Mouse (Mus musculus) heart, embryonic 12.5 days (tissue): ENCODE results near the gene Musk. TPM values are rescaled to one million over a fixed set of nuclear protein-coding genes. Genes with fewer than 3 reads are reported as not detected.

Experiments
- ATAC-seq: fragments of 200-750 bp; cut with Nextera tagmentation; 2 replicates; pipeline ENCODE4 v1.8.0; 2017; ENCODE audit warnings: moderate TSS enrichment, moderate library complexity; ENCODE audit not compliant: insufficient number of reproducible peaks, low FRiP score
- H3K27ac ChIP-seq: fragments of 300-500 bp; sonication (generic); 2 replicates; pipeline ENCODE4 v1.5.1; 2016; ENCODE audit warnings: mild to moderate bottlenecking, moderate library complexity; ENCODE audit not compliant: poor library complexity, severe bottlenecking
- H3K27me3 ChIP-seq: fragments of 300-500 bp; sonication (generic); replicated peaks from 2 replicates; pipeline ENCODE4 v1.6.1; 2016; ENCODE audit warnings: mild to moderate bottlenecking, moderate library complexity
- H3K36me3 ChIP-seq: fragments of 300-500 bp; sonication (generic); 2 replicates; pipeline ENCODE4 v1.6.1; 2016; ENCODE audit warnings: mild to moderate bottlenecking, moderate library complexity
- H3K4me1 ChIP-seq: fragments of 300-500 bp; sonication (generic); replicated peaks from 2 replicates; pipeline ENCODE4 v1.6.1; 2016; ENCODE audit warnings: mild to moderate bottlenecking
- H3K4me2 ChIP-seq: fragments of 300-500 bp; sonication (generic); 2 replicates; pipeline ENCODE4 v1.6.1; 2016; ENCODE audit warnings: mild to moderate bottlenecking, moderate library complexity
- H3K4me3 ChIP-seq: fragments of 300-500 bp; sonication (generic); 2 replicates; pipeline ENCODE4 v1.5.1; 2016; ENCODE audit warnings: mild to moderate bottlenecking
- H3K9ac ChIP-seq: fragments of 300-500 bp; sonication (generic); 2 replicates; pipeline ENCODE4 v1.6.1; 2016; ENCODE audit warnings: mild to moderate bottlenecking, moderate library complexity
- H3K9me3 ChIP-seq: fragments of 300-500 bp; sonication (generic); replicated peaks from 2 replicates; pipeline ENCODE4 v1.6.1; 2016; ENCODE audit warnings: mild to moderate bottlenecking, moderate library complexity
- WGBS: fragments of 180-500 bp; shearing (Covaris S2); methylation state at CpG from one replicate; pipeline ENCODE4 v1.1.7; 2016; 5-methylcytosine and 5-hydroxymethylcytosine counted together
- polyA plus RNA-seq: library from polyadenylated mRNA; unstranded; fragments of >200 nt; fragmentation: Nextera tagmentation; extraction: Ambion mirVana; gene quantifications from 2 replicates; pipeline ENCODE4 v1.2.1, GENCODE M21; 2016

The Musk gene
- polyA plus RNA-seq, 1 experiment from 2014 or later = 0.06 TPM

- Histone ChIP-seq H3K4me1 (peaks cover 8% of the 10 kb centered on the region), H3K4me3 (no peak overlapping the region), H3K9me3 (no peaks in the 10 kb centered on the region), H3K4me2 (no peak overlapping the region), H3K9ac (no peak overlapping the region), H3K27me3 (no peaks in the 10 kb centered on the region), H3K27ac (no peak overlapping the region), H3K36me3 (no peaks in the 10 kb centered on the region)
- no peak for ATAC-seq
- 48% methylated on average over 10 of the region's 10 CpGs for WGBS
Measured at GRCm38 (mm10) chr4:58351165-58351564, 65.4 kb downstream of the Musk start.

- ATAC-seq = no peak
- WGBS = 62% methylated on average over 5 of the region's 5 CpGs
- H3K9me3 ChIP-seq = no peaks in the 10 kb centered on the region
Measured at GRCm38 (mm10) chr4:58351590-58351989, 65.8 kb downstream of the Musk start.

GRCm38 (mm10) chr4:58358996-58359395, 73.2 kb downstream of the Musk start:
- Histone ChIP-seq H3K36me3 (no peaks in the 10 kb centered on the region), H3K9me3 (no peaks in the 10 kb centered on the region), H3K27me3 (no peaks in the 10 kb centered on the region), H3K4me2 (no peak overlapping the region), H3K4me1 (no peaks in the 10 kb centered on the region), H3K9ac (no peak overlapping the region), H3K4me3 (no peak overlapping the region), H3K27ac (no peak overlapping the region)
- 71% methylated on average over 4 of the region's 4 CpGs for WGBS
- ATAC-seq = no peak

More at GRCm38 (mm10) chr4:58351590-58351989, 65.8 kb downstream of the Musk start:
- Histone ChIP-seq H3K27ac (no peak overlapping the region), H3K36me3 (no peaks in the 10 kb centered on the region), H3K4me3 (no peak overlapping the region), H3K9ac (no peak overlapping the region), H3K27me3 (no peaks in the 10 kb centered on the region), H3K4me2 (no peak overlapping the region), H3K4me1 (peaks cover 8% of the 10 kb centered on the region)

DNA sequence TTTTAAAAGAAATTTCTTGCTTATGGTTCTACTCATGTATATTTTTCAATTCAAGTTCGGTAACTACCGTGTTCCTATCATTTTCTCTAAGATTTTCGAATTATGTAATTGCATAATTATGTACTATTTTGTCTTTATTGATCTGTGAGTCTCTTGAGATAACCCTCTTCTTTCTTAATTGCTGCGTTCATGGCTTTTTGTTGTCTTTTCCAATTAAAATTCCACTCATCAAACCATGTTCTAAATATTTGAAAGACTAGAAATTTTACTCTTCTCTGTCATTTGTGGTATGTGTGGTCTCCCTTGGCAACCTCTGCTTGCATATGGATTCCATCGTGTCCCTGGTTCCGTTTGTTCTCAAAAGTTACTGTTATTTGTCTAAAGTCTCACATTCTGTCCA, 79.6 kb downstream of the Musk start:
- Histone ChIP-seq H3K27ac (no peak overlapping the region), H3K4me3 (no peak overlapping the region), H3K27me3 (no peaks in the 10 kb centered on the region), H3K9ac (no peak overlapping the region), H3K36me3 (no peaks in the 10 kb centered on the region), H3K4me1 (no peaks in the 10 kb centered on the region), H3K4me2 (no peak overlapping the region), H3K9me3 (no peaks in the 10 kb centered on the region)
- 80% methylated on average over 6 of the region's 6 CpGs for WGBS
- no peak for ATAC-seq

DNA sequence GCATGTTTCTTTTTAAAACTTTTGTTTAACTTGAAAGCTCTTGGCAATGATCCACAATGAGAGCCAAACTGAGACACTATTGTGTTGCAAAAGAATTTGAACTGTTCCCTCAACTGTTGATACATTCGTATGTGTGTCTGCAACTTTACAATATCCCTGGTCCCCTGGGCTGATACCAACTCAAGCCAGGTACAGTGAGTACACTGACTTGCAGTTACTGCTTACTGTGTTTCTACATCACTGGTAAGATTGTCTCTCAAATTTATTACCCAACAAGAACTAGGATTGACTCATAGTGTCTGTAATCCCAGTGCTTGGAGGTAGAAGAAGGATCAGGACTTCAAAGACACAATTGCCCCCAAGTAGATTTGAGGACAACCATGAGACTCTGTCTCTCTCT, 85.3 kb downstream of the Musk start:
- Histone ChIP-seq H3K9me3 (no peaks in the 10 kb centered on the region), H3K27ac (no peak overlapping the region), H3K4me2 (no peak overlapping the region), H3K4me1 (no peaks in the 10 kb centered on the region), H3K9ac (no peak overlapping the region), H3K4me3 (no peak overlapping the region), H3K36me3 (no peaks in the 10 kb centered on the region), H3K27me3 (no peaks in the 10 kb centered on the region)
- ATAC-seq = no peak
- 79% methylated on average over 1 of the region's 1 CpGs for WGBS

GRCm38 (mm10) chr4:58373599-58373998, 87.8 kb downstream of the Musk start:
- Histone ChIP-seq H3K27ac (no peak overlapping the region), H3K9me3 (no peaks in the 10 kb centered on the region), H3K4me2 (no peak overlapping the region), H3K9ac (no peak overlapping the region), H3K36me3 (no peaks in the 10 kb centered on the region), H3K4me1 (no peaks in the 10 kb centered on the region), H3K27me3 (no peaks in the 10 kb centered on the region), H3K4me3 (no peak overlapping the region)
- WGBS = 81% methylated on average over 10 of the region's 10 CpGs
- no peak for ATAC-seq

GRCm38 (mm10) chr4:58374141-58374870, 88.5 kb downstream of the Musk start:
- Histone ChIP-seq H3K4me2 (no peak overlapping the region), H3K4me1 (no peaks in the 10 kb centered on the region), H3K9me3 (no peaks in the 10 kb centered on the region), H3K36me3 (no peaks in the 10 kb centered on the region), H3K4me3 (no peak overlapping the region), H3K27me3 (no peaks in the 10 kb centered on the region), H3K27ac (no peak overlapping the region), H3K9ac (no peak overlapping the region)
- 83% methylated on average over 7 of the region's 7 CpGs for WGBS
- ATAC-seq = no peak

DNA sequence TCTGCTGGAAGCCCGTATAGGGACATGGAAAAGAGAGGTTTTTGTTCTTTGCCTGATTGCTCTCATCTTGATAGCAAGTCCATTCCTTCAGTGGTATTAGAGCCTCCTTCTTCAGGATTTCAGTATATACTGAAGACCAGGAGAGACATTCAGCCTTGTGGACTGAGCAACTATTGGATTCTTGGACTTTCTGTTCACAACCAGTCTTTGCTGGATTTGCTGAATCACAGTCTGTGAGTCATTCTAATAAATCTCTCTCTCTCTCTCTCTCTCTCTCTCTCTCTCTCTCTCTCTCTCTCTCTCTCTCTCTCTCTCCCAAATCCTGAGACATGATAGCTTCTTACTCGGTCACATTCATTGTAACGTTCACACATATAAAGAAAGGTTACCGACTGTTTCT, 93.4 kb downstream of the Musk start:
- H3K9me3 ChIP-seq = no peaks in the 10 kb centered on the region
- no peak overlapping the region for H3K4me2 ChIP-seq
- 0 out of 2 replicates have a peak, but pooled peaks cover under 1% of the 10 kb centered on the region for H3K4me1 ChIP-seq
- H3K27ac ChIP-seq = no peak overlapping the region
- H3K4me3 ChIP-seq = no peak overlapping the region
- no peaks in the 10 kb centered on the region for H3K36me3 ChIP-seq
- H3K9ac ChIP-seq = no peak overlapping the region
- WGBS = 82% methylated on average over 4 of the region's 4 CpGs
- ATAC-seq = no peak
- no peaks in the 10 kb centered on the region for H3K27me3 ChIP-seq

DNA sequence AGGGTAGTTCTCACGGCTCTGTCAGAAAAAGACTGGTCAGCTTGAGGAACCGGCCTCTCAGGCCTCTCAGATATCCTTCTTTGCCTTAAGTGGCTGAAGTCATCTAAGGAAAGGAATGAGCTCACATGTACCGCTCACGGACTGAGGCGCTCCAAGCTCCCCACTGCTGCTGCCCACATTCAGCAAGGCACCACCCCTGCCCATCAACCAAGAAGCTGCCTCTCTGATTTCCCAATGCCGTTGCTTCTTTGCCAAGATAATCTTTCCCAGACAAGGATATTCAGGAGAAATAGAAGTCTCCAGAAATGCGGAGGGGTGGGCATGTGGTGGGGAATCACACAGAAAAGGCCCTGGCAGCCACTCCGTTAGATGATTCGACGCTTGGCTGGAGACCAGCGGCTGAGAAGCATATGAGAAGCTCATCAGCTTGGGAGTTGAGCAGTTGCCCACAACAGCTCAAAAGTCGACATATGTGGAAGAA, 115.1 kb downstream of the Musk start:
- no peaks in the 10 kb centered on the region for H3K27me3 ChIP-seq
- no peak overlapping the region for H3K4me3 ChIP-seq
- no peaks in the 10 kb centered on the region for H3K36me3 ChIP-seq
- H3K4me1 ChIP-seq = no peaks in the 10 kb centered on the region
- no peak overlapping the region for H3K4me2 ChIP-seq
- WGBS = 75% methylated on average over 12 of the region's 12 CpGs
- H3K27ac ChIP-seq = no peak overlapping the region
- no peak for ATAC-seq
- no peak overlapping the region for H3K9ac ChIP-seq
- H3K9me3 ChIP-seq = no peaks in the 10 kb centered on the region

DNA sequence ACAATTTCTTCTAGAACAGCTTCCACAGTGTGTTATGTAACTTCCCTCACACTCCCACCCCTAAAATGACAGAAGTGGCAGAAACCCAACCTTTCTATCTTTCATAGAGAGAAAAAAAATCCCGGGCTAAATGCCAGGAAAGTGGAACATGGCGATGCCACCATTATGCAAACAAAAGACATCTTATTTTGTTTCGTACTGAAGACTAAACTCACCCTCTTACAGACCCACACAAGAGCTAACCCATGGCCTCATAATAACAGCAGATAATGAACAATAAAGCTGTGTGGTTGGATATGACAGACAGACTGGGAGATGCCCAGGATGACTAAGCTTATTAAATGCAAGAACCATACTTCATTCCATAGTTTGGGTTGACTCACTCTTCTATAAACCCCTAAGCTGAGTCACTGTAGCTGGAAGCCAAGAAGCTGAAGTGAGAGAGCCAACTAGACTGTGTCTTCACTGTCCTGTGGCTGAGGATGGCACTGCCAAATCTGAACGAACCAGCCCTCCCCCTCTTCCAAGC, 116.3 kb downstream of the Musk start:
- Histone ChIP-seq H3K27me3 (no peaks in the 10 kb centered on the region), H3K9me3 (no peaks in the 10 kb centered on the region), H3K27ac (no peak overlapping the region), H3K4me3 (no peak overlapping the region), H3K4me1 (no peaks in the 10 kb centered on the region), H3K9ac (no peak overlapping the region), H3K36me3 (no peaks in the 10 kb centered on the region), H3K4me2 (no peak overlapping the region)
- no peak for ATAC-seq
- 67% methylated on average over 4 of the region's 4 CpGs for WGBS

DNA sequence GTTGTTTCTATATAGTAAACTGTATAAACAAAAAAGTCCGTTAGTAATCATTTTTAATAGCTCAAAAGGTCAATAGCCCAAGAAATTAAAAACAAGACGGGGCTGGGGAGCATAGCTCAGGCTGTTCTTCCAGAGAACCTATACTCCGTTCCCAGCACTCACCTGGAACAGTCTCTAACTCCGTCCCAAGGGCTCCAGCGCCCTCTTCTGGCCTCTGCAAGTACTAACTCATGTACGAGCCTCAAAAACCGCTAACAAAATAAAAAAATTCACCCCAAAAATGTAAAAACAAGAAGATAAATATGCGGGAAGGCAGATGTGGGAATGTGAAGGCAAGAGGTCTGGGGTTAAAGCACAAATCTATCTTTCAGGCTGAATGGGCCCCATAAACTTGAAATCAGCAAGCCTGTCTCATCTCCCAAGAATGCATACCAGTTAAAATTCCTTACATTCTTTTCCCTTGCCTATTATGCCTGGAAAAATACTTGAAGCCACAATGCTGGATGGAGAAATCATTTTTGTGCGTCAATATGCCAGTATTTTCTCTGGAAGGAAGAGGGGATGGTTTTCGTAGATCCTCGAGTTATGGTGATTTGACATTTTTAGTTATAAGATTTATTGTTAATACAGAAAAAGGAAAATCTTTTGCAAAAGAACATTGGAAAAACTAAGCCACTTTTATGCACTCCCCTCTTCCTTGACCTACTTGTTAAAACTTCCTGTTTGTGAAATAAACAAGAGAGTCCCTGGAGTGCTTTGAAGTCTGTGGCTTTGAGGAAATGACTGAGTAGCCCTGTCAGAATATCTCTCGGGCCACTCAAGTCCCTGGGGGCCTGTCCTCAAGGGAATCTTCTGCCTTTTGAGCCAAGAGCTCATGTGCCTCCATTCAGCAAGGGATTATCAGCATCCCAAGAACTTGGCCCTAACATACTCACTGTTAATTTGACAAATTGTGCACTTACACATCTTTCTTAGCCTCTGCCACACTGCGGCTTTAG, 127.7 kb downstream of the Musk start:
- H3K4me1 ChIP-seq = 0 out of 2 replicates have a peak, but pooled peaks cover 6% of the 10 kb centered on the region
- no peak overlapping the region for H3K9ac ChIP-seq
- 71% methylated on average over 13 of the region's 13 CpGs for WGBS
- no peak for ATAC-seq
- H3K27me3 ChIP-seq = no peaks in the 10 kb centered on the region
- H3K9me3 ChIP-seq = no peaks in the 10 kb centered on the region
- H3K27ac ChIP-seq = no peak overlapping the region
- no peak overlapping the region for H3K4me2 ChIP-seq
- no peak overlapping the region for H3K4me3 ChIP-seq
- no peaks in the 10 kb centered on the region for H3K36me3 ChIP-seq
